Mouse (Mus musculus) neutrophil, adult 83 days (primary cell): ENCODE data around the gene Yes1. TPM values are rescaled to one million over a fixed set of nuclear protein-coding genes. Genes with fewer than 3 reads are reported as not detected.

Experiments
- total RNA-seq, 2 experiments: library from RNA; stranded (reverse); gene quantifications; one replicate each; pipeline ENCODE4 v1.2.4; 2023

The Yes1 gene
- total RNA-seq, result 1 to 10 TPM; 1.4 to 1.5 TPM

GRCm38 (mm10) chr5:32610801-32611340 lies at the start of gene Yes1:
Gene Yes1, plus strand, starts transcription at chr5:32611171.

Other genes starting within 250 kb of the Yes1 start
- gene Ppp1cb, start 152.3 kb upstream of the Yes1 start, total RNA-seq, result 100 to 1,000 TPM; 268 to 269 TPM
- gene Pisd, start 174.5 kb downstream of the Yes1 start, total RNA-seq, result 10 to 100 TPM; 53.0 to 66.6 TPM
- not detected for gene Gm20671, start 215.9 kb downstream of the Yes1 start, total RNA-seq
- 10 to 100 TPM; 31.8 to 40.6 TPM for gene Prr14l, start 243.1 kb downstream of the Yes1 start, total RNA-seq